27 mouse cellular contexts compared by ENCODE assay signal in the genomic region with DNA sequence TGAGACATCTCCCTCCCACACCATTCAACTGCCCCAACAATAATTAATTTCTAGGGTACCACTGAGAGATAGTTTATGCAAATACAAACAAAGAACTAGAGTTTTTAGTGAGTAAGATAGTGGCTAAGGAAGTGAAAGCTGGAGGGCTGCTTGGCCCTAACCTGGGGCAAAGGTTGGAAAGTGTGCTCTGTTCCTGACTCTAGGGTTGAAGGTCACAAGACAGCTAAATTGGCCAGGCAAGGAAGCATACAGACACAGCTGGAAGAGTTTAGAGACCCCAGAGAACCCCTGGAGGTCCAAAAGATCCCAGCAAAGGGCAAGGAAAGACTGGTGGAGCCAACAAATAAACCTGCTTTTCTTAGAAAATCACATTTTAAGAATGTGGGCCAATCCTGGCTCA. TPM values are rescaled to one million over a fixed set of nuclear protein-coding genes. Genes with fewer than 3 reads are reported as not detected.
DNase-seq lines count a peak whose midpoint lies in the region; ATAC-seq and TF ChIP-seq lines count a peak whose summit lies in the region.
"Had no signal": no experiment of that assay in that cellular context is flagged by ENCODE, and none has a peak within 500 bp of the region (broad histone marks: within the 10 kb centered on the region; RNA-seq: fewer than 3 reads in every experiment).

No protein-coding gene starts in this region.

- no peak overlapping the region for H3K4me2 ChIP-seq in heart, embryonic 12.5 days
- H3K4me2 ChIP-seq in kidney, embryonic 14.5 days (replicated peaks; ENCODE audit: low read depth, low read length): no peak overlapping the region
- no peak overlapping the region for H3K4me2 ChIP-seq in liver, embryonic 12.5 days
- H3K4me2 ChIP-seq: embryonic facial prominence, embryonic 13.5 days; forebrain, embryonic 12.5 days; forebrain, embryonic 15.5 days; heart, embryonic 11.5 days; heart, embryonic 15.5 days; hindbrain, embryonic 13.5 days had no signal

- 0 out of 2 replicates have a peak, but pooled peaks cover 4% of the 10 kb centered on the region for H3K9me3 ChIP-seq in heart, embryonic 12.5 days (replicated peaks)
- H3K9me3 ChIP-seq in kidney, embryonic 14.5 days (ENCODE audit: control insufficient read depth, low read length): no peaks in the 10 kb centered on the region
- H3K9me3 ChIP-seq in liver, embryonic 12.5 days (replicated peaks): no peaks in the 10 kb centered on the region
- H3K9me3 ChIP-seq: embryonic facial prominence, embryonic 13.5 days; forebrain, embryonic 12.5 days; forebrain, embryonic 15.5 days; heart, embryonic 15.5 days; hindbrain, embryonic 10.5 days; hindbrain, embryonic 13.5 days had no signal

- peaks cover 4% of the 10 kb centered on the region; the same call in 1 of the 2 replicates for H3K4me1 ChIP-seq in heart, embryonic 12.5 days (replicated peaks)
- no peaks in the 10 kb centered on the region for H3K4me1 ChIP-seq in kidney, embryonic 14.5 days (ENCODE audit: control insufficient read depth, insufficient read depth, low read length)
- no peaks in the 10 kb centered on the region for H3K4me1 ChIP-seq in liver, adult 2 months (ENCODE audit: control insufficient read depth, insufficient read depth, low read length)
- no peaks in the 10 kb centered on the region for H3K4me1 ChIP-seq in liver, embryonic 12.5 days
- H3K4me1 ChIP-seq: forebrain, embryonic 12.5 days; hindbrain, embryonic 13.5 days had no signal

- no peak for TF ChIP-seq CTCF in liver, adult 2 months (IDR thresholded peaks at IDR 0.05; ENCODE audit: low read depth, low read length)

- TF ChIP-seq POLR2A in liver, adult 2 months (IDR thresholded peaks at IDR 0.05; ENCODE audit: extremely low read depth, insufficient read depth, low read length): no peak

- H3K27me3 ChIP-seq in heart, embryonic 12.5 days (replicated peaks): no peaks in the 10 kb centered on the region
- no peaks in the 10 kb centered on the region for H3K27me3 ChIP-seq in kidney, embryonic 14.5 days (ENCODE audit: control insufficient read depth, insufficient read depth, low read length)
- H3K27me3 ChIP-seq in liver, adult 2 months (ENCODE audit: control insufficient read depth, insufficient read depth, low read length): 0 out of 2 replicates have a peak, but pooled peaks cover 2% of the 10 kb centered on the region
- no peaks in the 10 kb centered on the region for H3K27me3 ChIP-seq in liver, embryonic 12.5 days (replicated peaks)
- H3K27me3 ChIP-seq: embryonic facial prominence, embryonic 13.5 days; forebrain, embryonic 12.5 days; forebrain, embryonic 15.5 days; heart, embryonic 15.5 days; hindbrain, embryonic 13.5 days had no signal

- H3K27ac ChIP-seq in heart, embryonic 12.5 days (ENCODE audit: poor library complexity, severe bottlenecking): no peak overlapping the region
- no peak overlapping the region for H3K27ac ChIP-seq in kidney, embryonic 14.5 days (ENCODE audit: low read depth, low read length)
- H3K27ac ChIP-seq in liver, adult 2 months (replicated peaks; ENCODE audit: insufficient read depth, low read depth, low read length): no peak overlapping the region
- H3K27ac ChIP-seq in liver, embryonic 12.5 days: no peak overlapping the region
- H3K27ac ChIP-seq: embryonic facial prominence, embryonic 13.5 days; forebrain, embryonic 12.5 days; heart, embryonic 15.5 days; hindbrain, embryonic 10.5 days; hindbrain, embryonic 13.5 days had no signal

- DNase-seq in heart, adult 11 months: peak; percentile 11
- DNase-seq in kidney, adult 8-10 months: peak; percentile 2 to 4
- peak; percentile 6 for DNase-seq in liver, adult 2 months (ENCODE audit: extremely low read depth, low read depth, low spot score)
- DNase-seq in yolk sac, embryonic 10.5 days (ENCODE audit: low spot score): peak; percentile 62
- no peak for DNase-seq in right cerebral cortex, postnatal 14 days
- DNase-seq: adrenal gland, postnatal 10 days; adrenal gland, postnatal 36 days; cerebellum, adult 18-20 months; cerebellum, adult 9-10 months; cerebellum, postnatal 14 days; gastrocnemius, postnatal 10 days; gastrocnemius, postnatal 36 days; heart, postnatal 10 days; heart, postnatal 36 days had no signal

- no peak for ATAC-seq in heart, embryonic 12.5 days (ENCODE audit: insufficient number of reproducible peaks, low FRiP score)
- ATAC-seq in kidney, embryonic 14.5 days (ENCODE audit: low FRiP score, low TSS enrichment): no peak
- ATAC-seq in liver, embryonic 12.5 days: no peak
- ATAC-seq: activated CD4-positive, CD25-positive, alpha-beta regulatory T cell, adult 4 months had no signal

- no peak overlapping the region for H3K4me3 ChIP-seq in heart, embryonic 12.5 days
- no peak overlapping the region for H3K4me3 ChIP-seq in kidney, embryonic 14.5 days (ENCODE audit: low read length)
- H3K4me3 ChIP-seq in liver, adult 2 months (ENCODE audit: insufficient read depth, low read depth, low read length): no peak overlapping the region
- no peak overlapping the region for H3K4me3 ChIP-seq in liver, embryonic 12.5 days
- H3K4me3 ChIP-seq: embryonic facial prominence, embryonic 13.5 days; erythroblast, embryonic 14.5 days; forebrain, embryonic 12.5 days; forebrain, embryonic 15.5 days; heart, embryonic 15.5 days; hindbrain, embryonic 10.5 days; hindbrain, embryonic 13.5 days had no signal

- no peaks in the 10 kb centered on the region for H3K79me2 ChIP-seq in liver, adult 2 months (ENCODE audit: control insufficient read depth, insufficient read depth, low read length)

- no peaks in the 10 kb centered on the region for H3K36me3 ChIP-seq in heart, embryonic 12.5 days
- H3K36me3 ChIP-seq in kidney, embryonic 14.5 days (ENCODE audit: control insufficient read depth, insufficient read depth, low read length): no peaks in the 10 kb centered on the region
- no peaks in the 10 kb centered on the region for H3K36me3 ChIP-seq in liver, adult 2 months (ENCODE audit: control insufficient read depth, insufficient read depth, low read length)
- no peaks in the 10 kb centered on the region for H3K36me3 ChIP-seq in liver, embryonic 12.5 days
- H3K36me3 ChIP-seq: embryonic facial prominence, embryonic 13.5 days; forebrain, embryonic 12.5 days; forebrain, embryonic 15.5 days; heart, embryonic 15.5 days; hindbrain, embryonic 10.5 days; hindbrain, embryonic 13.5 days had no signal

- no peak overlapping the region for H3K9ac ChIP-seq in heart, embryonic 12.5 days
- H3K9ac ChIP-seq in kidney, embryonic 14.5 days (ENCODE audit: low read depth, low read length): no peak overlapping the region
- no peak overlapping the region for H3K9ac ChIP-seq in liver, adult 2 months (ENCODE audit: low read depth, low read length)
- no peak overlapping the region for H3K9ac ChIP-seq in liver, embryonic 12.5 days
- H3K9ac ChIP-seq: embryonic facial prominence, embryonic 13.5 days; forebrain, embryonic 12.5 days; forebrain, embryonic 15.5 days; heart, embryonic 15.5 days; hindbrain, embryonic 13.5 days had no signal

RNA-seq across cellular contexts. Expression of gene Ptprg, which starts 50.2 kb away (rescaled TPM):
- polyA plus RNA-seq in heart, embryonic 12.5 days (2016; fragmentation: Nextera tagmentation; extraction: Ambion mirVana): 17.8 and 25.9 TPM in 2 replicates
- polyA plus RNA-seq in kidney, embryonic 14.5 days (2014; fragmentation: Nextera tagmentation; extraction: Ambion mirVana): 22.7 and 44.3 TPM in 2 replicates
- total RNA-seq in liver, adult 2 months (2014; rRNA removed): 19.9 and 21.4 TPM in 2 replicates
- 12.4 and 17.4 TPM in 2 replicates for polyA plus RNA-seq in liver, adult 2 months (2012; rRNA removed)
- 3.9 and 4.8 TPM in 2 replicates for polyA plus RNA-seq in liver, embryonic 12.5 days (2016; fragmentation: Nextera tagmentation; extraction: Ambion mirVana)
- total RNA-seq: granulocyte monocyte progenitor cell, adult 5-6 weeks had no signal
- polyA plus RNA-seq: activated CD4-positive, CD25-positive, alpha-beta regulatory T cell, adult 4 months; erythroblast, embryonic 14.5 days had no signal
